ENCODE assay signal across 12 mouse cellular contexts in the genomic region with DNA sequence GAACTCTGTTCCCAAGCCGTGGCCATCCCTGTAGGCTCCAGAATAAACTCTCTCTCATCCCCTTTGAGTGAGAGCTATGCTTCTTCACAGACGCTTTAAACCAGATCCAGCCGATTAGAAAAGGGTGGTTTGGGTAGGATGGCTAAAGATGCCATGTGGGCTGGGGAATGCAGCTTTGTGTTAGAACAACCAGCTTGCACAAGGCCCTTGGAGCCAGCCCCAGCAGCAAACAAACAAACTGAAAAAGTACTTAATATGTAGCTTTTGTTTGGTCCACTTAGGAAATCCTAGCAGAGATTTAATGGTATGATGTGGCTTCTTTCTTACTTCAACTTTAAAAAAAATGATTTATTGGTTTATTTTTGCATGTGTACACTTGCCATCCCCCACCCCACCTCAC.
DNase-seq lines count a peak whose midpoint lies in the region; ATAC-seq and TF ChIP-seq lines count a peak whose summit lies in the region.
"Had no signal": no experiment of that assay in that cellular context is flagged by ENCODE, and none has a peak within 500 bp of the region (broad histone marks: within the 10 kb centered on the region; RNA-seq: fewer than 3 reads in every experiment).

No protein-coding gene starts in this region.

- no peaks in the 10 kb centered on the region for H3K27me3 ChIP-seq in heart, adult 2 months (ENCODE audit: control insufficient read depth, insufficient read depth, low read length)
- no peaks in the 10 kb centered on the region for H3K27me3 ChIP-seq in liver, adult 2 months (ENCODE audit: control insufficient read depth, insufficient read depth, low read length)
- no peaks in the 10 kb centered on the region for H3K27me3 ChIP-seq in embryonic facial prominence, embryonic 15.5 days
- H3K27me3 ChIP-seq in midbrain, embryonic 16.5 days (ENCODE audit: control insufficient read depth, insufficient read depth, low read depth, low read length), result 0 out of 2 replicates have a peak, but pooled peaks cover 4% of the 10 kb centered on the region
- H3K27me3 ChIP-seq: liver, embryonic 12.5 days had no signal

- H3K36me3 ChIP-seq in heart, adult 2 months (ENCODE audit: control insufficient read depth, insufficient read depth, low read length), result no peaks in the 10 kb centered on the region
- no peaks in the 10 kb centered on the region for H3K36me3 ChIP-seq in liver, adult 2 months (ENCODE audit: control insufficient read depth, insufficient read depth, low read length)
- H3K36me3 ChIP-seq in embryonic facial prominence, embryonic 15.5 days, result no peaks in the 10 kb centered on the region
- H3K36me3 ChIP-seq in midbrain, embryonic 16.5 days (ENCODE audit: control insufficient read depth, insufficient read depth, low read length), result no peaks in the 10 kb centered on the region
- H3K36me3 ChIP-seq: liver, embryonic 12.5 days had no signal

- no peaks in the 10 kb centered on the region for H3K9me3 ChIP-seq in embryonic facial prominence, embryonic 15.5 days (replicated peaks)
- H3K9me3 ChIP-seq in midbrain, embryonic 16.5 days (replicated peaks; ENCODE audit: control insufficient read depth, low read length, poor library complexity, severe bottlenecking), result peaks cover 6% of the 10 kb centered on the region
- H3K9me3 ChIP-seq: liver, embryonic 12.5 days had no signal

- TF ChIP-seq EP300 in heart, adult 2 months (IDR thresholded peaks at IDR 0.05; ENCODE audit: insufficient read depth, low read depth, low read length), result no peak

- H3K4me3 ChIP-seq in heart, adult 2 months, result no peak overlapping the region
- H3K4me3 ChIP-seq in liver, adult 2 months (ENCODE audit: insufficient read depth, low read depth, low read length), result no peak overlapping the region
- no peak overlapping the region for H3K4me3 ChIP-seq in embryonic facial prominence, embryonic 15.5 days (replicated peaks)
- H3K4me3 ChIP-seq in midbrain, embryonic 16.5 days (ENCODE audit: low read depth, low read length), result no peak overlapping the region
- H3K4me3 ChIP-seq: liver, embryonic 12.5 days had no signal

- H3K4me1 ChIP-seq in heart, adult 2 months (ENCODE audit: control insufficient read depth, insufficient read depth, low read length), result peaks cover 17% of the 10 kb centered on the region
- peaks cover 5% of the 10 kb centered on the region for H3K4me1 ChIP-seq in liver, adult 2 months (ENCODE audit: control insufficient read depth, insufficient read depth, low read length)
- H3K4me1 ChIP-seq in embryonic facial prominence, embryonic 15.5 days, result peaks cover 19% of the 10 kb centered on the region
- H3K4me1 ChIP-seq in midbrain, embryonic 16.5 days (ENCODE audit: control insufficient read depth, insufficient read depth, low read length), result no peaks in the 10 kb centered on the region; the same call in 1 of the 2 replicates

- no peak for TF ChIP-seq POLR2A in heart, adult 2 months (IDR thresholded peaks at IDR 0.05; ENCODE audit: insufficient read depth, low read depth, low read length)
- TF ChIP-seq POLR2A in liver, adult 2 months (IDR thresholded peaks at IDR 0.05; ENCODE audit: extremely low read depth, insufficient read depth, low read length), result no peak

- H3K27ac ChIP-seq in heart, adult 2 months, result peak overlapping the region; percentile 67
- H3K27ac ChIP-seq in liver, adult 2 months (replicated peaks; ENCODE audit: insufficient read depth, low read depth, low read length), result no peak overlapping the region
- H3K27ac ChIP-seq in embryonic facial prominence, embryonic 15.5 days (replicated peaks), result peak overlapping the region; percentile 68
- no peak overlapping the region for H3K27ac ChIP-seq in midbrain, embryonic 16.5 days (ENCODE audit: low read length)

- H3K79me2 ChIP-seq in heart, adult 2 months (replicated peaks; ENCODE audit: control insufficient read depth, insufficient read depth, low read length), result no peaks in the 10 kb centered on the region
- H3K79me2 ChIP-seq in liver, adult 2 months (ENCODE audit: control insufficient read depth, insufficient read depth, low read length), result no peaks in the 10 kb centered on the region

- H3K9ac ChIP-seq in heart, adult 2 months (ENCODE audit: low read depth, low read length), result no peak overlapping the region
- no peak overlapping the region for H3K9ac ChIP-seq in liver, adult 2 months (ENCODE audit: low read depth, low read length)
- H3K9ac ChIP-seq in embryonic facial prominence, embryonic 15.5 days, result no peak overlapping the region
- H3K9ac ChIP-seq in midbrain, embryonic 16.5 days (ENCODE audit: low read depth, low read length), result no peak overlapping the region
- H3K9ac ChIP-seq: liver, embryonic 12.5 days had no signal

- H3K4me2 ChIP-seq in embryonic facial prominence, embryonic 15.5 days (replicated peaks), result no peak overlapping the region
- no peak overlapping the region for H3K4me2 ChIP-seq in midbrain, embryonic 16.5 days (ENCODE audit: low read length)
- H3K4me2 ChIP-seq: heart, embryonic 11.5 days; liver, embryonic 12.5 days had no signal

- intact Hi-C loops in heart, adult 2 months (cut with DNase I), result loop anchor here (5.0 kb wide), 2 partner anchors 102 to 117 kb away; no protein-coding TSS in a partner anchor

- no peak for ATAC-seq in embryonic facial prominence, embryonic 15.5 days (ENCODE audit: insufficient number of reproducible peaks, low FRiP score, low TSS enrichment, low read depth)
- no peak for ATAC-seq in midbrain, embryonic 16.5 days
- ATAC-seq: activated CD4-positive, CD25-positive, alpha-beta regulatory T cell, adult 4 months; liver, embryonic 12.5 days had no signal

- WGBS in heart, adult 2 months, result 81% methylated on average over 3 of the region's 3 CpGs
- WGBS in liver, adult 2 months, result 75% methylated on average over 3 of the region's 3 CpGs
- WGBS in embryonic facial prominence, embryonic 15.5 days, result 20% methylated on average over 3 of the region's 3 CpGs
- WGBS in midbrain, embryonic 16.5 days, result 31% methylated on average over 3 of the region's 3 CpGs

- TF ChIP-seq CTCF in heart, adult 2 months (IDR thresholded peaks at IDR 0.05), result no peak
- no peak for TF ChIP-seq CTCF in liver, adult 2 months (IDR thresholded peaks at IDR 0.05; ENCODE audit: low read depth, low read length)

- DNase-seq in heart, adult 2 months, result no peak
- DNase-seq in heart, adult 18-20 months, result no peak
- peak; percentile 19 for DNase-seq in liver, adult 2 months (ENCODE audit: extremely low read depth, low read depth, low spot score)
- DNase-seq in liver, result no peak
- peak; percentile 42 for DNase-seq in lung, postnatal 25 days (ENCODE audit: low spot score)
- no peak for DNase-seq in spleen, adult 18-20 months
- DNase-seq: cerebellum, postnatal 14 days had no signal

Comparison
In these comparisons a context has a peak if more than half of its experiments do, and no peak if none do; other contexts are left out.
1. DNase-seq: peak in liver, adult 2 months (single experiment) and lung, postnatal 25 days (single experiment); none in heart, adult 2 months (0 of 2), heart, adult 18-20 months (0 of 2), liver (single experiment) and spleen, adult 18-20 months (0 of 2).
2. H3K27ac ChIP-seq: peak in heart, adult 2 months (single experiment) and embryonic facial prominence, embryonic 15.5 days (single experiment); none in liver, adult 2 months (single experiment) and midbrain, embryonic 16.5 days (single experiment).